Mouse (Mus musculus) right cerebral cortex, postnatal 10 days (tissue): ENCODE results near the gene Elmo2.

Experiments used
- DNase-seq, 2 experiments: peaks; one replicate each; pipeline ENCODE4 v3.0.0; 2021; ENCODE audit warnings: low spot score in 2 of 2

The Elmo2 gene

DNA sequence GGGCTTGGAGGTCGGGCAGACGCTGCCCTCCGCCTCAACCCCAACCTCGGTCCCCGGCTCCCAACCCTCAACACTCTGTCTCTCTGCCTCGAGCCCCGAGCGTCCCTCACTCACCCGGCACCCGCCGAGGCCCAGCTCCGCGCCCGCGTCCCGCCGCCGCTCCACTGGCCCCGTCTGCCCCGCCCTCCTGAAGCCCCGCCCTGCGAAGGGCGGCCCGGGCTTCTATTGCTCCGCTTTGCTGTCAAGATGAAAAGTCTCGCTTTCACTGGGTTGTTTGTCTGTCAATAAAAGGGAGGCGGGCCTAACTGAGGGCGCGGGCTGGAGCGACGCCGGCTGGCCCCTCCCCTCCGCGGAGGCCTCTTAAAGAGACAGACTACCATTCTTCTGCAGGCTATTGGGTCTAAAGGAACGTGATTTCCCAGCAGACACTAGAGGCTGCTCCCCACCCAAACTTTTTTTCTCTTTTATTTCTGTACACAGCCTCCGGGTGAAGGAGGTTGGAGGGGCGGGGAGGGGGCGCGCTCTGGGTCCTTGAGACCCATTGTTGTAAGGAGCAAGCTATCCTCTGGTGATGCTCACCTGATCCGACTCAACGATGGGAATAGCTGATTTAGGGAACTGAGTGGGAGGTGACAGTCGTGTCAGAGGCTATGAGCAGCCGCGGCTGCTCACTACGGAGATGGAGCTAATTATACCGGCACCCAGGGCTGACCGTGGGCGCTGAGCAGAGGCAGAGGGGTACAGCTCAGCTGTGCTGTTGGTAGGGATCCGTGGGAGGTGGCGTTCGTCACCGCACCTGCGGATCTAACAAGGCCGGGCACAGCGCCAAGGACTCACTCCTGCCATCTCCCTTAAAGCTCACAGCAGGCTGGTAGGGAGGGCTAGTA is at the start of gene Elmo2:
Gene Elmo2 (minus strand): TSS at position 176 of the 887 bp plus-strand sequence.
- DNase-seq: peak; percentile 98

DNA sequence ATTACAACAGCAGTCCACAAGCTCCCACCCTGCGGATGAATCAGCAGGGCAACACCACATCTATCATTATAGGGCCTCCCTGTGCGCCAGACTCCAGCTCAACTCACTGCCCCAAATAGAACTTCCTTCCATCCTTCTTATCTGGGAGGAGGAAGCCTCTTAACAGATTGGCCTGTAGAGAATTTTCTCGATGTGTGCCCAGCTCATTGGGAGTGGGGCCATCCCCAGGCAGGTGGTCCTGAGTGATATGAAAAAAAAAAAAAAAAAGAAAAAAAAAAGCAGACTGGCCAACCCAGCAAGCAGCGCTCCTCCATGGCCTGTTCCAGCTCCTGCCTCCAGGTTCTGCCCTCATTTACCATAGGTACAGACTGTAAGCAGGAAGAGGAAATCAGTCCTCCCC is 49.7 kb upstream of the Elmo2 start:
- no peak for DNase-seq

DNA sequence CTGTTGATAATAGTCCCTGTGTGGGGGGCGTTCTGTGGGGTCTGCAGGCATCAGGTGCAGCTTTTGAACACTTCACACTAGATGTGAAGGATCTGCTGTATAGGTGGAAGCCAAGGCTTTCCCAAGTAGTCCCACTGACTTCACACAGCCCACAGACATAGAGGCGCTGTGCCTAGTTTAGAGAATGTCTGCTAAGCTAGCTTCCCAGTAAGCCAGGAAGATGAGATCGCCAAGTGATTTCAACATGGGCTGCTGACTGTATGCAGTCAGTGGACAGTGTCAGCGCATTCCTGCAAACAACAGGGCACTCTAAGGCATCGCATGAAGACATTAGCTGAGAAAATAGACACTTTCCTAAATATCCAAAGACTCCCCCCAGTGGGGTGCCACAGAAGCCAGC is 49.2 kb upstream of the Elmo2 start:
- no peak for DNase-seq

DNA sequence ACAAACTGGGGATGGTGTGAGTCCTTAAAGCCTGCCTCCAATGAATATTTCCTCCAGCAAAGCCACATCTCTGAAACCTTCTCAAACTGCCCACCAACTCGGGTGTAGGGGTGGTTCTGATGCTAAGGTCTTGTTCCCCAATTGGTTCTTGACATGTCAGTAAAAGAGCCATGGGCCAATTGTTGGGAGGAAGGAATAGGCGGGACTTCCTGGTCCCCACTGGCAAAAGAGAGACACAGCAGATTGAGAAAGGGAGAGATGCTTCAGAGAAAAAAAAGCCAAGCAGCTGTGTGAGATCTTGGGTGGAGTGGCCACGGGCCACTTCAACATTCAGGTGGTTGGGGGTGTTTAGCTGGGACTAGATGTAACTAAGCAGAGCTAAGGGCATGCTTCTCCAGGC is 44.8 kb upstream of the Elmo2 start:
- peak in 1 of 2 experiments; percentile 68 for DNase-seq

DNA sequence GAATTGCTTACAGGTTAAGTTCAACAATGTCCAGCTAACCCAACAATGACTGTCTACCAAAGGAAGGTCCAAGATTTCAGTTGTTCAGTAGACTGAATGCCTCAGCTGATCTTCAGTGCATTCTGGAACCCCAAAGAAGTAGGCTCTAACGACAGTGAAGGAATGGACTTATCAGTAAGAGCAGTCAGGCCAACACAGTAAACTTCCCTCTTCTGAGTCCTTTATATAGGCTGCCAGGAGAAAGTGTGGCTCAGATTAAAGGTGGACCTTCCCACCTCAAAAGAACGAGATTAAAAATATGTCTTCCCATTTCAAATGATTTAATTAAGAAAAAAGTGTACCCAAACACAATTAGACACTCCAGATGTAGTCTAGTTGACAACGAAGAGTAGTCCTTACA is 44.1 kb upstream of the Elmo2 start:
- no peak for DNase-seq

DNA sequence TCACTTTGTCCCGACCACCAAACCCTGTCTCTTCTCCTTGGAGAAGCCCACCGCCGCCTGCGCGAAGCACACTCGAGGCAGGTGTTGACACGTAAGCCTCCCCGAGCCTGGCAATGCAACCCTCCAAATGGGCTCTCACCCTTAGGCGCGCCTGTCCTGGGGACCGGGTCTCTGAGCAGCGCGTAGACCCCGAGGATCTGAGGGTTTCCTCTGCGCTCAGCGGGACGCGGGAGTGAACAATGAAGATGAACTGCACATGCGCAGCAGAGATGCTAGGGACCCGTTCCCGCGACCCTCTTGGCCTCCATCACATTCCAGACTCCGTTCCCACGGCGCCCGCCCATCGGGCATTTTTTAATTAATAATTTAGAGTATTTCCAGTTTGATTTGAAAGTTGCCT is 42.2 kb upstream of the Elmo2 start, which contains the start of gene Zfp663:
Gene Zfp663 (minus strand): TSS at position 234 of the 400 bp plus-strand sequence.
- peak; percentile 38 to 54 for DNase-seq

DNA sequence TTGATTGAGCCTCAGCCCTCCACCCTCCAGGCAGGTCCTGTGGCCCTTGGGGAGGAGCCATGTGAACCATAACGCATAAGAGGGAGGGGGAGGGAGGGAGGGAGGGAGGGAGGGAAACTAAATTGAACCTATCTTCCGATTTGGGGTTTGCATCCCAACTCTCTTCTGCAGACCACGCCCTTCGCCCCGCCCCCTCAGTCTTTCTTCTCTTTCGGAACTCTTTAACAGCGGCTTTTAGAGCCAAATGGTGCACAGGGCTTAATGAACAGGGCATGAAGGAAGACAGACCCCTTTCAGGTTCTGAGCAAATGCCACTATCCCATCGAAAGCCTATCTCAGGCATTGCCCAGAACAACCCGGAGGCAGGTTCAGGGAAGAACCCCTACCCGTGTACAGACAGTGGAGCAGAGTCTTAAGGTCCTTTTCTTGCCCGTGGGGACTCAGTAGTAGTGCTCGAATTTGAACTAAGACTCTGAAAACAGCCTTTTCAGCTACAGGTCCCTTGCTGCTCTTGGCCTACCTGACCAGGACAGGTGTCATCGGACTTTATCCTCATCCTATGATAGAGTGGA is 41.7 kb upstream of the Elmo2 start:
- DNase-seq: peak in 1 of 2 experiments; percentile 32

DNA sequence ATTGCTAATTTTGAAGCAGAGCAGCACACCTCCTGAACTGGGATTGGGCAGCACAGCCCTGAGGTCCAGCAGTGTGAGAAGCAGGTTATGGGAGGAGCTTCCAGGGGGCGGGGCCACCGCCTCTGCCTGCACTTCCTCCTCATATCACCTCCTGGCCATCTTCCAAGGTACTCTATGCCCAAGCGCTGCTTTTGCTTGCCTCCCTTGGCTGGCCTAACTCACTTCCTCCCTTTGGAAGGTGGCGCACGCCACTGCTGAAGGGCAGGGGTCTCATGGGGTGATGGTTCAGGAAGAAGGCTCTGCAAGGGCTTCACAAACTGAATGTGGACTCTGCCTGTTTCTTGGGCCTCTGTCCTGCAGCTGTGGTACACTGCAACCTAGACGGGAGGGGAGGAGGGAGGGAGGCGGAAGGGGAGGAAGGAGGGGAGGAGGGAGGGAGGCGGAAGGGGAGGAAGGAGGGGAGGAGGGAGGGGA is 40.8 kb upstream of the Elmo2 start:
- DNase-seq: no peak

DNA sequence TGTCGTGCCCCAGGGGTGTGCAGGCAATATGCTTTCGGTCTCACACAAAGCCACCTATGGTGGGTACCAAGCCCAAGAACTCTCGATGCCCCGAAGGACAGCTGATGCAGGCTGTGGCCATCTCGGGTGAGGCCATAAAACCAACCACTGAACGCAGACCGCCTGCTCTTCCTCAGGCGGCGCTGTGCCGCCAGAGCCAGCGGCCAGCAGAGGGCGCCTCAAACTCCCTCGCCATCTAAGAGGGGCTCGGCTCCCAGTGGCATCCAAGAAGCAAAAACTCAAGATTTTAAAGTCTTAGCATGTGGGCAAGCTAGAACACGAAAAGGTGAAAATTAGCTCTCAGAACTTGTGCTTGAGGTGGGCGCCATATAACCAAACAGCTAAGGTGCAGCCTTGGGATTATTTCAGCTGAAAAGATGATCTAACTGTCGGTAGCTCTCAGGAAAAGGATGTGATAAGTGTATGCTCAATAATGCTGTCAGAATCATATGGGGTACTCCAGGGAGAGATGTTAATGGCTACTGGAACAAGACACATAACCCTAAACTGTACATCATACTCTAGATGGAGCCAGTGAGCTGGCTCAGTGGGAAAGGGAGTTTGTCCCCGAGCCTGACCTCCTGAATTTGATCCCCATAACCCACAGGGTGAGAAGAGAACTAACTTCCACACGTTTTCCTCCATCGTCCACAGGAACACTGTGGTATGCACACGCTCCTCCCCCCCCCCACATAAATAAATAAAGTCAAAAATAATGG is 38.2 kb upstream of the Elmo2 start:
- peak in 1 of 2 experiments; percentile 78 for DNase-seq

DNA sequence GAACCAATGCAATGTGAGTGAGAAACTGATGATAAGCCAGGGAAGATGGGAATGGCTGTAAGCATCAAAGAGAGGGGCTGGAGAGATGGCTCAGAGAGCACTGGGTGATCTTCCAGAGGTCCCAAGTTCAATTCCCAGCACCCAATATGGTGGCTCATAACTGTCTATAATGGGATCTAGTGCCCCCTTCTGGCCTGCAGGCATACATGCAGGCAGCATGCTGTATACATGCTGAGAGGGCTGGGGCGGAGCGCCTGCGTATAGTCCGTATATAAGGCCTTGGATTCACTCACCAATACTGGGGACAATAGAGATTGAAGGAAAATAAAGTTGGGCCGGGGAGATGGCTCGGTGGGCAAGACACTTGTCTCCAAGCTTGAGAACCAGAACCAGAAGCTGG is 37.0 kb upstream of the Elmo2 start:
- no peak for DNase-seq

DNA sequence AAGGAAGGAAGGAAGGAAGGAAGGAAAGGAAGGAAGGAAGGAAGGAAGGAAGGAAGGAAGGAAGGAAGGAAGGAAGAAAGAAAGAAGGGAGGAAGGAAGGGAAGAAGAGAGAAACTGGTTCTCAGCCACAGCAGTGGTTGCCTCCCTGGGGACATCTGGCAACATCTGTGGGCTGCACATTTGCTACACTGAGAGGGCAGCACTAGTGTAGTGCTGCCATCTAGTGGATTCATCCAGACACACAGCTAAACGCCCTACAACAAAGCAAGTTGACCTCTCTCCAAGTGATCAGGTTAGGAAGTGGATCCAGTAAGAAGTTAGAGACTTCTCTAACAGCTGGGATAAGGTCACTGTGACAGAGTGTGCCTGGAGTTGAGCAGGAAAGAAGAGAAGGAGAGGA is 34.6 kb upstream of the Elmo2 start:
- peak in 1 of 2 experiments; percentile 69 for DNase-seq

DNA sequence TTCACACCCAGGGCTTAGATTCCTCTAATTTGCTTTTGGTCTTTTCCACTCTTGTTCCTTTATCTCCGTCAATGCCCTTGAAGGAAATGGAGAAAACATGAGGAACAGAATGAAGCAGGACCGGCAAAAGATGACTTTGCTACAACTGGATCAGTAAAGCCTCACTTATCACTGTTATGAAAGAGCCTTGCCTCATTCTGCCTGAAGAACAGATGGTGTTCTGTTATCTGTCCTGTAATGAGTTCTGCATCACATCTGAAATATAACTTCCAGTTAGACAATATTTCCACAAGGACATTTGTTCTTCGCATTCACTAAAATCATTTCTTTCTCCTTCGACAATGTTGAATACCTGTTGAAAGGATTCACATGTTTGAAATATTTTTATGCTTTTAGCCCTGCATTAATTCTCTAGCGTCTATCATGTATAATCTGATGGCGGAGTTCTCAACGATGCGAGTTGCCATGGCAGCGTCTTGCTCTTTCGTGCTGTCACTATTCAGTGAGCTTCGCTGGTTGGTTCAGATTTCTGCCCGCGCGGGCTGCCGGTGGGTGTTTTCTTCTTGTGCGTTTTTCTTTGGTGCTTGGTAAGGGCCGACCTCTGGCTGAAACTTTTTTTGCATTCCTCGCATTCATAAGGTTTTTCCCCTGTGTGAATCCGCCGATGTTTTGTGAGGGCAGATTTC is 25.7 kb upstream of the Elmo2 start:
- peak; percentile 57 to 72 for DNase-seq

DNA sequence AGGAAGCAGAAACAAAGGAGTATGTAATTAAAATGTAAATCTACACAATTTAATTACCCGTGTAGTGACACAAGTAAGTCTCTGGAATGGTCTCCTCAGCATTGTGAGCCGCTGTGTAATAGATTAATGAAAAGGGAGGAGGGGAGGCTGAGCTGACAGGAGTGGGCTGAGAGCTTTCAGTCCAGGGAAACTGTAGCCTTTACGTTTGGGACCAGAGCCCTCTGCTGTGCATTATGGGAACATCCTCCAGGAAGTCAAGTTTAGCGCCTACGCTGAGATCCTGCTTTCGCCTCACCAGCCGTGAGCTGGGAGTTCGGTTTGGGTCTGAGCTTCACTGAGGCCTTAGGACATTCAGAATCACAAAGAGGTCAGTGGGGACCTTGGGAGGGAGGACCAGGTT is 23.2 kb upstream of the Elmo2 start:
- DNase-seq: peak; percentile 69 to 71

DNA sequence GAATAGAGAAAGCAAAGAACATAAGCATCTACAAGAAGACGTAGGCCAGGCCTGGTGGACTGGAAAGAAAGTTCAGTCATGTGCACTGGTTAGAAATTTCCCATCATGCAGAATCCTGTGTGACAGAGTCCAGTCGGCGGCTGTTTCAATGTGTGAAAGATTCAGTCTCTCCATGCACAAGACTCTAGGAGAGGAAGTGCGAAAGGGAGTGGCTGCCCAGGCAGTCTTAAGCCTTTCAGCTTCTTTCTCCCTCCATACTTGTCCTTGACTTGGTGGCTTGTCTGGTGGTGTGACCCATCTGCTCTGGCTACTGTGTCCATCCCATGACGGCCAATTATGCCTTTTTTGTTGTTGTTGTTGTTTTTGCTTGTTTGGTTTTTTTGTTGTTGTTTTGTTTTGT is 19.9 kb upstream of the Elmo2 start:
- DNase-seq: no peak

DNA sequence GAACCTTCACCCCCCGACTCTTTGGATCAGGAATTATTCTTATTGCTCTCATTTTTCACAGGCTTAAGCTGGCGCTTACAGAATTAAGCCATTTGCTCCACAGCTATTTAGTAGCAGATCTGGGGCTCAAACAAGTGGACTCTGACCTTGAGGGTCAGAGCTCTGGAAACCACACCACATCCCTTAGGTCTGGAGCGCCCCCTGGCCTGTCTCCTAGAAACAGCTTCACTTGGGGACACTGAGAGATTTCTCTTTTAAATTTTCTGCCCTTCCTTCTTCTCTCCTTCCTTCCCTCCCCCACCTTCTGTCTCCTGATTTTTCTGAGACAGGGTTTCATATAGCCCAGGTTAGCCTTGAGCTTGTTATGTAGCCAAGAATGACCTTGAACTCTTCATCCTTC is 10.9 kb upstream of the Elmo2 start:
- DNase-seq: peak in 1 of 2 experiments; percentile 60

DNA sequence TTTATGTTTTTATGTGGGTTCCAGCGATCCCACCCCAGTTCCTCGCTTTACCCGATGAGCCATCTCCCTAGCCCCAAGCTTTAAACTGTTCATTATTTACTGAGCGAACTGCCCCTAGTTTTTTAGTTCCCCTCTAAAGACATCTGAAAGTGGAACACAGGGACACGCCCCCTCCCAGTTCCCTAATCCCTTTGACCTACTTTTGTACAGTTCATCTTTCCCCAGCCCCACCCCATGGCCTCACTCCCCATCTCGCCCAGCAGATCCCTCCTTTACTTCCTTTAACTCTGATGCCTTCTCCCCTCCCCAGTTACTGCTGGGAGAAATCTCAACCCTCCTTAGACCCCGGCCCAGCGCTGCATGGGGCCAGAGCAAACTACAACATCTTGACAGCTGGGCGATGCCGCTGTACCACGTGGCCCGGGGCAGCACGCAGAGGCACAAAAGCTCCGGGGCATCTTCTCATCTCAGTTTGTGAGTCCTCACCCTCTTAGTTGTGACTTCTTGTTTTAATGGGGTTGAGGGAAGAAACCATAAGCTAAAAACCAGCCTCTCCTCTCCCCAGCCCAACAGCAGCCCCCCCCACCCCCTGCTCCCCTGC is 6.4 kb upstream of the Elmo2 start:
- DNase-seq: peak in 1 of 2 experiments; percentile 48

DNA sequence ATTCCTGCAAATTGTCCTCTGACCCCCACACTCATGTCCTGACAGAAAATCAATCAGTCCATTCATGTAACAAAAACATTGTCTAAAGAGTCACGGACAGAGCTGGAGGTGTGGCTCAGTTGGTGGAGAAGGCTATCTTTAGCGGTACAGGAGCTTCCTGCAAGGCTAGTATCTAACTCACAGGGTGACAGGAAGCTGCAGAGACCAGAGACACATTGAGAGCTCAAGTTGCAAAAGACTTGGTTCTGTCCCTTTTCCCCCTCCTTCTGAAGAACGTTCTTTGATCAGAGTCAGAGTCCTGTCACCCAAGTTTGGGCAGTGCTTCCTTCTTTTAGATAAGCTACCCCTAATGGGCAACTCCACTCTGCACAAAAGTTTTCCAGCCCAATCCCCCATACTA is 3.4 kb upstream of the Elmo2 start:
- no peak for DNase-seq

DNA sequence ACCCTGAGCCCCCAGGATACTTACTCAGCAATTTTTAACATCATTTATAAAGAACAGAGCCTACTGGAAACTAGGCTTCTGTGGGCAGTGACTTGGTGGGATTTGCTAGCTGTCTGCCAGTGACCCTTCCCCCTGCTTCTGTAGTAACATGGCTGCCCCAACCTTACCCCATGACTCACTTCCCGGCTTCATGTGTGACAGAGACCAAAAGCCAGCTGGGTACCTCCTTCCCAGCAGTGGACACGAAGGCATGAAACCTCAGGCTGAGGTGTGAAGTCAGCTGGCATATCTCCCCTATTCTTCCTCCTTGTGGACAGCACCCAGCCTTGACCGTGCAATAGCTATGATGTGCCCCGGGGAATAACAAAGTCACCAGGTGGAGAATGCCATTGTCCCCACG is 2.5 kb upstream of the Elmo2 start:
- DNase-seq: no peak

DNA sequence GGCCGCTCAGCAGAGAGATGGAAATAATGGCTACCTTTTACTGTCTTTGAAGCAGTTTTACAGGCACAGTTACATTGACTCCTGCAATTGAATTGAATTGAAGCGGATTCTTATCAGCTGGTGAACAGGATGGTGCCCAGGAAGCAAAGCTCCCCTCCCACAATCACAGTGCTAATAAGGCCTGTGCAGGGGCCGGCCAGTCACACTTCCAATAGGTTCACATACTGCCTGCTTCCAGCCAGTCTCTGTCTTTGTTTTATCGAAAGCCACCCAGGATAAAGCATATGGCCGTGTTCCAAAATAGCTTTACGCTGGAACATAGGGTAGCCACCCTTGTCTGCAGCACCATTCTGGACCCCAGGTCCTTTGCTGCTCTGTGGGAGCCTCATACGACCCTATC is 1.1 kb upstream of the Elmo2 start:
- DNase-seq: no peak

DNA sequence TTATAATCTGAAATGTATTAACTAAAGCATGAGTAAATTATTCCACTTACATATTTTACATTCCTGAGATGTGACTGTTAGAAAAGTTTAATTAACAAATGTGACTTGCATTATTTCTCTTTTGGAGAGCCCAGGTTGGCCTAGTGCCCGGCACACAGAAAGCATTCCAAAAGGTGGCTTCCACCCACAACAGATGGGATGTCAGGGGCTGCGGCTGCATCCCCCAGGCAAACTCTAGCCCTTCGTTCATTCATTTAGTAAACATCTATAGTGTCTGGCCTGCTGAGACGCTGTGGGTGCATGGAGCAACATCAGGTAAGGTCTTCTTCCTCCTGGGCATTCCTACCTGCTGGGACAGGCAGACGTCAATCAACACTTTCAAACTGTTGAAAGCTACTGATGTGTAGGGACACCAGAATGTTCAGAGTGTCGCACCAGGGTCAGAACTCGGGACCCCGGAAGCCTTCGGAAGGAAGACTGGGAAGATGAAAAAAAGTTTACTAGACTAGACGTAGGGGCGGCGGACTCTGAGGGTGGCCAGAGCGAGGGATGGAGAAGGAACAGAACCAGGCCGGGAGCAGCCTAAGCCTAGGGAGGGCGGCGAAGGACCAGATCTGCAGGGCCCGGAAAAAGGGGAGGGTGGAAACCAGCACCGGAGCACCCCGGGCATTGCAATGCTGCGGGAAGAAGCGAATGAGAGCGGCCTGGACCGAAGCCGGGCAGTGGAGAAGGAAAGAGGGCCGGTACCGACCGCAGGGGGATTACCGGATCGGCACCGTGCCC is 567 bp downstream of the Elmo2 start:
- DNase-seq: peak in 1 of 2 experiments; percentile 52

DNA sequence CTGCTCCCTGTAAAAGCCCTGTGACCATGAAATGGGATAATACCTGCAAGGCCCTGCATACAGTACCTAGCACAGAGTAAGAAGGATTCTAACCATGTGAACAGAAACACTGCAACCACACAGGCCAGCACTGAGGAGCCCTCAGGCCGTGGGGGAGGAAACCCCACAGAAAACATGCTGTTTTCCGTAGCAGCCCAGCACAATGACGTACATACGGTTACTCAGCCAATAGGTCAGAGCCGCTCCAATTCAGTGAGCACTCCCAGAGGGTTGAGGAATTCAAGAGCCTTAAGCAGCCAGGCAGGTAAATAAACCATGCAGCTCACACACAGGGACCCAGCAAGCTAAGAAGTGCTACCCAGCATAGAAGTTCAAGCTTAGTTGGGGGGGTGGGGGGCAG is 2.4 kb downstream of the Elmo2 start:
- DNase-seq: no peak
